Mouse (Mus musculus) lung, postnatal 0 days (tissue): ENCODE results near the gene Mxra7.

Source experiments
- CTCF ChIP-seq: IDR thresholded peaks from 2 replicates; pipeline ENCODE4 v1.5.1; 2016; ENCODE audit warnings: antibody characterized with exemption, mild to moderate bottlenecking
- EP300 ChIP-seq: IDR thresholded peaks from 2 replicates; pipeline ENCODE4 v1.6.1; 2016; ENCODE audit warnings: antibody characterized with exemption, mild to moderate bottlenecking, control low read depth

- TF ChIP-seq CTCF, result no peak
- no peak for TF ChIP-seq EP300
Measured at GRCm38 (mm10) chr11:116819932-116820593, 7.8 kb downstream of the Mxra7 start.
